ENCODE assay signal across 17 mouse cellular contexts in genomic region chr6:97275760-97276159, GRCm38 (mm10). TPM values are rescaled to one million over a fixed set of nuclear protein-coding genes. Genes with fewer than 3 reads are reported as not detected.
A peak's percentile ranks its signal among the peaks of the same experiment; 100 is the strongest.
DNase-seq lines count a peak whose midpoint lies in the region; ATAC-seq and TF ChIP-seq lines count a peak whose summit lies in the region.
"Had no signal": no experiment of that assay in that cellular context is flagged by ENCODE, and none has a peak within 500 bp of the region (broad histone marks: within the 10 kb centered on the region; RNA-seq: fewer than 3 reads in every experiment).

No protein-coding gene starts in this region.

- peak overlapping the region; percentile 60 for H3K4me3 ChIP-seq in gastrocnemius, adult 2 months
- peak overlapping the region; percentile 8; the same call in 1 of the 2 replicates for H3K4me3 ChIP-seq in layer of hippocampus, adult 2 months
- no peak overlapping the region for H3K4me3 ChIP-seq in limb, embryonic 14.5 days (replicated peaks; ENCODE audit: low read length)
- H3K4me3 ChIP-seq: embryonic facial prominence, embryonic 13.5 days; midbrain, embryonic 15.5 days had no signal

- H3K27ac ChIP-seq in gastrocnemius, adult 2 months = peak overlapping the region; percentile 81
- H3K27ac ChIP-seq in layer of hippocampus, adult 2 months = no peak overlapping the region
- no peak overlapping the region for H3K27ac ChIP-seq in limb, embryonic 14.5 days (replicated peaks; ENCODE audit: low read depth, low read length)
- H3K27ac ChIP-seq: embryonic facial prominence, embryonic 13.5 days; midbrain, embryonic 15.5 days had no signal

- H3K27me3 ChIP-seq in limb, embryonic 14.5 days (ENCODE audit: control insufficient read depth, insufficient read depth, low read length) = no peaks in the 10 kb centered on the region
- H3K27me3 ChIP-seq: midbrain, embryonic 15.5 days had no signal

- 0 out of 2 replicates have a peak overlapping the region, but pooled peaks have one; percentile 19 for H3K4me2 ChIP-seq in limb, embryonic 14.5 days (replicated peaks; ENCODE audit: low read depth, low read length, severe bottlenecking)
- H3K4me2 ChIP-seq: embryonic facial prominence, embryonic 13.5 days; lung, embryonic 14.5 days; midbrain, embryonic 15.5 days had no signal

- intact Hi-C loops in gastrocnemius, adult 2 months (cut with DNase I) = loop anchor here (5.0 kb wide), 1 partner anchor 37 kb away; no protein-coding TSS in a partner anchor
- intact Hi-C loops in gastrocnemius, postnatal 14 days (cut with DNase I; ENCODE audit: low total_unique reads) = loop anchor here (5.0 kb wide), 1 partner anchor 247 kb away; no protein-coding TSS in a partner anchor

- TF ChIP-seq POLR2A in limb, embryonic 14.5 days (IDR thresholded peaks at IDR 0.05; ENCODE audit: borderline replicate concordance, extremely low read depth, insufficient read depth, insufficient read length) = no peak

- 38% methylated on average over 4 of the region's 4 CpGs for WGBS in limb, embryonic 14.5 days

- H3K9ac ChIP-seq in limb, embryonic 14.5 days (ENCODE audit: low read depth, low read length, severe bottlenecking) = no peak overlapping the region
- H3K9ac ChIP-seq: embryonic facial prominence, embryonic 13.5 days; lung, embryonic 14.5 days; midbrain, embryonic 15.5 days had no signal

- no peaks in the 10 kb centered on the region for H3K9me3 ChIP-seq in limb, embryonic 14.5 days (ENCODE audit: control insufficient read depth, low read length)
- H3K9me3 ChIP-seq: embryonic facial prominence, embryonic 13.5 days; midbrain, embryonic 15.5 days had no signal

- 0 out of 2 replicates have a peak, but pooled peaks cover 19% of the 10 kb centered on the region for H3K4me1 ChIP-seq in limb, embryonic 14.5 days (ENCODE audit: control insufficient read depth, insufficient read depth, low read length)

- no peak for DNase-seq in gastrocnemius, adult 2 months
- no peak for DNase-seq in gastrocnemius, postnatal 14 days
- no peak for DNase-seq in layer of hippocampus, adult 2 months (ENCODE audit: low spot score in 2 of 2)
- no peak for DNase-seq in layer of hippocampus, postnatal 14 days (ENCODE audit: low spot score in 2 of 2)
- no peak for DNase-seq in limb, embryonic 14.5 days (ENCODE audit: low spot score)
- DNase-seq in adrenal gland, postnatal 25 days = no peak
- no peak for DNase-seq in urinary bladder, postnatal 36 days (ENCODE audit: low spot score in 2 of 2)
- DNase-seq: cerebellum, adult 11 months; liver had no signal

- H3K36me3 ChIP-seq in limb, embryonic 14.5 days (ENCODE audit: control insufficient read depth, insufficient read depth, low read length) = no peaks in the 10 kb centered on the region
- H3K36me3 ChIP-seq: embryonic facial prominence, embryonic 13.5 days; midbrain, embryonic 15.5 days had no signal

- no peak for TF ChIP-seq CTCF in gastrocnemius, adult 2 months (IDR thresholded peaks at IDR 0.05)
- no peak for TF ChIP-seq CTCF in layer of hippocampus, adult 2 months (conservative IDR thresholded peaks at IDR 0.05)

- ATAC-seq in CD4-positive, CD25-positive, alpha-beta regulatory T cell, adult 4 months = peak; percentile 33
- ATAC-seq in limb, embryonic 14.5 days (ENCODE audit: low FRiP score, low read depth) = no peak
- ATAC-seq: midbrain, embryonic 15.5 days had no signal

RNA-seq across cellular contexts. Expression of gene Lmod3, which starts 23.2 kb away (rescaled TPM):
- 100 to 1,000 TPM in 1 of 2 experiments, 10 to 100 TPM in 1; 95.4 to 186 TPM for total RNA-seq in gastrocnemius, adult 2 months (2021)
- 100 to 1,000 TPM; 106 to 144 TPM for total RNA-seq in gastrocnemius, postnatal 14 days (2021)
- total RNA-seq in layer of hippocampus, adult 2 months (2021) = not detected
- not detected for total RNA-seq in layer of hippocampus, postnatal 14 days (2021)
- under 1 TPM in 1 of 2 experiments, not detected in 1; 0.24 TPM for polyA plus RNA-seq in CD4-positive, CD25-positive, alpha-beta regulatory T cell, adult 4 months (2017; shearing (Covaris generic))
- 6.6 and 11.9 TPM in 2 replicates for polyA plus RNA-seq in limb, embryonic 14.5 days (2012; rRNA removed)
- polyA plus RNA-seq in limb, embryonic 14.5 days (2014; fragmentation: Nextera tagmentation; extraction: Ambion mirVana) = 9.4 and 12.2 TPM in 2 replicates
- not detected in 2 replicates for total RNA-seq in adrenal gland, postnatal 25 days (2021)
- total RNA-seq: left cerebral cortex, adult 18-20 months; neutrophil, adult 5-6 weeks had no signal
- polyA plus RNA-seq: forebrain, embryonic 11.5 days; midbrain, embryonic 15.5 days; stomach, embryonic 14.5 days had no signal

Comparison
In these comparisons a context has a peak if more than half of its experiments do, and no peak if none do; other contexts are left out.
1. RNA of gene Lmod3, which starts 23.2 kb away (total RNA-seq): 95.4 to 186 TPM in gastrocnemius, adult 2 months and 106 to 144 TPM in gastrocnemius, postnatal 14 days; not detected in layer of hippocampus, postnatal 14 days, not detected in layer of hippocampus, adult 2 months and not detected in adrenal gland, postnatal 25 days; every median in the first group is over 10 times any median in the second.